Mouse (Mus musculus): ENCODE data around the gene Tex14.
"Not testable (repeated sequence)": the region's sequence is repeated elsewhere in the genome, so short reads cannot be mapped to it uniquely, and the experiment has no call there.

The Tex14 gene

GRCm38 (mm10) chr11:87472058-87472457, 67.2 kb downstream of the Tex14 start:
- not testable (repeated sequence) for DNase-seq (ENCODE audit: low spot score)

- not testable (repeated sequence) for DNase-seq (ENCODE audit: low spot score)
Measured at GRCm38 (mm10) chr11:87479172-87479571, 74.3 kb downstream of the Tex14 start.

- no peak for DNase-seq (ENCODE audit: low spot score)
Measured at GRCm38 (mm10) chr11:87483796-87484326, 79.0 kb downstream of the Tex14 start.

GRCm38 (mm10) chr11:87488948-87489347, 84.1 kb downstream of the Tex14 start:
- DNase-seq (ENCODE audit: low spot score): no peak

- DNase-seq (ENCODE audit: low spot score): no peak
Measured at GRCm38 (mm10) chr11:87504690-87505214, 99.9 kb downstream of the Tex14 start.

GRCm38 (mm10) chr11:87506502-87506901, 101.6 kb downstream of the Tex14 start:
- no peak for DNase-seq (ENCODE audit: low spot score)

- no peak for DNase-seq (ENCODE audit: low spot score)
Measured at GRCm38 (mm10) chr11:87507043-87507442, 102.2 kb downstream of the Tex14 start.

GRCm38 (mm10) chr11:87519260-87519659, 114.4 kb downstream of the Tex14 start:
- DNase-seq (ENCODE audit: low spot score): no peak

- DNase-seq (ENCODE audit: low spot score): no peak
Measured at GRCm38 (mm10) chr11:87523466-87523865, 118.6 kb downstream of the Tex14 start.

- DNase-seq (ENCODE audit: low spot score): no peak
Measured at GRCm38 (mm10) chr11:87523967-87524366, 119.1 kb downstream of the Tex14 start.

GRCm38 (mm10) chr11:87524780-87525179, 119.9 kb downstream of the Tex14 start:
- DNase-seq (ENCODE audit: low spot score): no peak

- no peak for DNase-seq (ENCODE audit: low spot score)
Measured at GRCm38 (mm10) chr11:87527364-87527763, 122.5 kb downstream of the Tex14 start.

GRCm38 (mm10) chr11:87527990-87528389, 123.1 kb downstream of the Tex14 start:
- no peak for DNase-seq (ENCODE audit: low spot score)

- no peak for DNase-seq (ENCODE audit: low spot score)
Measured at GRCm38 (mm10) chr11:87531695-87532094, 126.8 kb downstream of the Tex14 start.

- no peak for DNase-seq (ENCODE audit: low spot score)
Measured at GRCm38 (mm10) chr11:87542285-87542684, 137.4 kb downstream of the Tex14 start.

GRCm38 (mm10) chr11:87542906-87543305, 138.0 kb downstream of the Tex14 start:
- no peak for DNase-seq (ENCODE audit: low spot score)

GRCm38 (mm10) chr11:87553342-87553741, 148.5 kb downstream of the Tex14 start:
- no peak for DNase-seq (ENCODE audit: low spot score)

- DNase-seq (ENCODE audit: low spot score): no peak
Measured at GRCm38 (mm10) chr11:87554386-87554785, 149.5 kb downstream of the Tex14 start.

GRCm38 (mm10) chr11:87555106-87555703, 150.3 kb downstream of the Tex14 start:
- no peak for DNase-seq (ENCODE audit: low spot score)

- no peak for DNase-seq (ENCODE audit: low spot score)
Measured at GRCm38 (mm10) chr11:87561208-87561607, 156.3 kb downstream of the Tex14 start.

GRCm38 (mm10) chr11:87566501-87566900, 161.6 kb downstream of the Tex14 start, which contains the start of gene Gm11492:
TSS of gene Gm11492 (plus strand) at chr11:87566653.
- no peak for DNase-seq (ENCODE audit: low spot score)

GRCm38 (mm10) chr11:87568255-87568953, 163.5 kb downstream of the Tex14 start, which contains the start of gene Sept4:
TSS of gene Sept4 (plus strand) at chr11:87568903.
- DNase-seq (ENCODE audit: low spot score): no peak

- DNase-seq (ENCODE audit: low spot score): no peak
Measured at GRCm38 (mm10) chr11:87570743-87571142, 165.9 kb downstream of the Tex14 start.
